Mouse (Mus musculus) urinary bladder, postnatal 36 days (tissue): ENCODE data around the gene Tsacc.
"Not testable (repeated sequence)": the region's sequence is repeated elsewhere in the genome, so short reads cannot be mapped to it uniquely, and the experiment has no call there.

Experiments used
- DNase-seq, 2 experiments: peaks; one replicate each; pipeline ENCODE4 v3.0.0; 2022; ENCODE audit warnings: low spot score in 2 of 2, mixed read lengths in 1 of 2

Gene Tsacc

GRCm38 (mm10) chr3:88284815-88285564 lies 11.8 kb downstream of the Tsacc start:
- DNase-seq = not testable (repeated sequence)

GRCm38 (mm10) chr3:88281141-88281916 lies 15.5 kb downstream of the Tsacc start:
- DNase-seq = not testable (repeated sequence)

DNA sequence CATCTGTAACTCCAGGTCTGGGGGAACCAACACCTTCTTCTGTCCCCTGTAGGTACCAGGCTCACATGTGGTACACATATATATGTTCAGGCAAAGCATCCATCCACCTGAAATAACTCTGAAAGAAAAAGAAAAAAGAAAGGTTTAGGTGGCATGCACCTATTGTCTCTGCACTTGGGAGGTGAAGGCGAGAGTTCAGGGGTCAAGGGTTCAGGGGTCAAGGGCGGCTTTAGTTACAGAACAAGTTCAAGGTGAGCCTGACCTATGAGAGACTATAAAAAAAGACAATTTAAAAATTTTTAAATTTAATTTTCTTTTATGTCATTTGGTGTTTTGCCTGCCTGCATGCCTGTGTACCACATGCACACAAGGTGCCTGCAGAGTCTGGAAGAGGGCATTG lies 16.8 kb downstream of the Tsacc start:
- DNase-seq = no peak

DNA sequence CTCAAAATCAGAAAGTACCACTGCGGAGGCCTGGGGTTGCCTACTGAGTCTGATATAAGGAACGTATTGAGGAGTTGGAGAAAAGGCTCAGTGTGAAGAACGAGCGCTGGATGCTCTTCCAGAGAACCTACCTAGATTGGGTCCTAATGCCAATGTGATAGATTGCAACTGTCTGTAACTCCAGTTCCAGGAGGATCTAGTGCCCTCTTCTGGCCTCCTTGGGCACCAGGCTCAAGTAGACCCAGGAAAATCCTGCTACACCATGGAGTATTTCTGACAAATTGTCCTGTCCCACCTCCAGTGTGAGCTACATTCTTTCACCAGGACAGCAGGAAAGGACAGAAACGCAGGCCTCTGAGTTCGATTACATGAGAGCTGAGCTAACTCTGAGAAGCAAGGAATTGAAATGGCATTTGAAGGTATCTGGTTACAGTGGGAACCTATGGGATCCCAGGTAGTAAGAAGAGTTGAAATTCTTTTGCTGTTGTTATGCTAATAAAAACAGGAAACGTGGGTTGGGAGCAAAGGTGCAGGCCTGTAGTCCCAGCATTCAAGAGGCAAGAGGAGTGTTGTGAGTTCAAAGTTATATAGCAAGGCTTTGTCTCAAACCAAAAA lies 20.2 kb downstream of the Tsacc start:
- DNase-seq = peak in 1 of 2 experiments; percentile 26

GRCm38 (mm10) chr3:88276121-88276520 lies 20.7 kb downstream of the Tsacc start:
- DNase-seq = no peak

GRCm38 (mm10) chr3:88274002-88274401 lies 22.8 kb downstream of the Tsacc start:
- DNase-seq = no peak

DNA sequence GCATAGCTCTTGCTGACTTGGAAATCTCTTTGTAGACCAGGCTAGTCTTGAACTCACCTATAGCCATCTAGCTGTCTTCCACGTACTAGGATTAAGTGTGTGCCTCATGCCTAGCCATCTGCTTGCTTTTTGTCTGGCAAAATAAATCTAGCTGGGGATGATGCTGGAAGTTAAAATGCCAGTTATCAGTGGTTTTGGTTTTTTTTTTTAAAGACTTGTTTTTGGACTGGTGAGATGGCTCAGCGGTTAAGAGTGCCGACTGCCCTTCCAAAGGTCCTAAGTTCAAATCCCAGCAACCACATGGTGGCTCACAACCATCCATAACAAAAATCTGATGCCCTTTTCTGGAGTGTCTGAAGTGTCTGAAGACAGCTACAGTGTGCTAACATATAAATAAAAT lies 24.9 kb downstream of the Tsacc start:
- DNase-seq = no peak

- not testable (repeated sequence) for DNase-seq
These were observed 25.5 kb downstream of the Tsacc start for GRCm38 (mm10) chr3:88271298-88271697.

DNA sequence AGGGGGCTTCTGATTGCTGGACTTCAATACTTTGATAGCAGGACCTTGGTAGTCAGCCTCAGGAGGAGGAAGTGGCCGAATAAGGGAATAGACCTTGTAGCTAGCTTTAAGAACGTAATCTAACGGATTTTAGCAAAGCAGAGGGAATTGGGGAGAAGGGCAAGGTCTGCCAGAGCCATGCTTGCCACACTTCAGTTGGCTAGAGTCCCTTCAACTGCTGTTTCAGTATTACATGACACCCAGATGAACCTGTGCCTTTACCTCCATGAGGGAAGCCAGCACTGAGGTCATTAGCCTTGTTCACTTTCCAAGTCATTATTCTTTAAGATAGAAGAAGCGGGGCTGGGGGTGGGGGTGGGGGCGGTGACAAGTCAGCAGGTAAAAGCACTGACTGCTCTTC lies 27.8 kb downstream of the Tsacc start:
- DNase-seq = no peak

DNA sequence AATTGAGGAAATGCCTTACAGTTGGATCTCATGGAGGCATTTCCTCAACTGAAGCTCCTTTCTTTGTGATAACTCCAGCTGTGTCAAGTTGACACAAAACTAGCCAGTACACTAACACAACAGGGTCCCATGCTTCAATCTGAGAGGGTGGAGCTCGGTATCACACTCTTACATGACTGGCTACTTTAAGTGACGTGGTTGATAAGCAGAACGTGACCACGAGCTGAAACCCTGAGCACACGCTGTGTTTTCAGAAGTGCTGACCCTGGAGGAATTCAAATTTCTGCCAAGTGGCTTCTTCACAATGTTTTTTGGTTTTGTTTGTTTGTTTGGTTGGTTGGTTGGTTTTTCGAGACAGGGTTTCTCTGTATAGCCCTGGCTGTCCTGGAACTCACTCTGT lies 28.8 kb downstream of the Tsacc start:
- DNase-seq = not testable (repeated sequence)

- DNase-seq = peak; percentile 20 to 35
These were observed 34.5 kb downstream of the Tsacc start for GRCm38 (mm10) chr3:88262346-88262745.

DNA sequence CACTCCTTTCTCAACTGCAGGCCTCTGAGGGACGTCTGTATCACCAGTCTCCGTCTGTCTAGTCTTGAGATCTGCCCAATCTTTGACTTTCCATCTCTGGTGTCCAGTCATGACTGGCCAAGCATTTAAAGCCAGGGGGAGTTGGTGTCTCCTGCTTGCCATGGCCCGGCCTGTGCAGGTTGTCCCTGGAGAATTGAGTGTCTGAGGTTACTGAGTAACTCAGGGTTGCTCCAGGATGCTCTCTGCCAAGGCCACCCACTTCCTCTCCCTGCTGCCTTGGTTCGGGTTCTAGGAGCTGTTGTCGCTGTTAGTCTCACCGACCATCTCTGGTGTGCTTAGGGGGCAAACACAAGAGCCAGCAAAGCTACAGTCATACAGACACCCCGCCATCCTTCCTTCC lies 40.4 kb downstream of the Tsacc start:
- no peak for DNase-seq

DNA sequence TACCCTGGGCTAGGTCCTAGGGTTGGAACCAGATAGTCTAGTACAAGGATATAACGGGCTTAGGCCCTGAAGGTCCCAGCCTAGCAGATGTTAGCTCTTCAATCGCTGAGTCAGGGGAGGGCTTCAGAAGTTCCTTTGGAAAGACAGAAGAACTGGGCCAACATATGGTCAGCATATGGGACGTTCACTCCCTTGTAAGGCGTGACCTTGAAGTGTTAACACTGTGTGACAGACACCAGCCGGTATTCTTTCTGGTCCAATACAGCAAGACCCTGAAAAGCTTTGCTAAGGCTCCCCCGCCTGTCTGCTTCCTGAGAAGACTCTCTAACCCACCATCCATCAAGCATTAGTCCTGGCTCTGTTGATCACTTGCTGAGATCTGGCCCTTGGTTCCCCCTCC lies 40.8 kb downstream of the Tsacc start:
- DNase-seq = no peak

DNA sequence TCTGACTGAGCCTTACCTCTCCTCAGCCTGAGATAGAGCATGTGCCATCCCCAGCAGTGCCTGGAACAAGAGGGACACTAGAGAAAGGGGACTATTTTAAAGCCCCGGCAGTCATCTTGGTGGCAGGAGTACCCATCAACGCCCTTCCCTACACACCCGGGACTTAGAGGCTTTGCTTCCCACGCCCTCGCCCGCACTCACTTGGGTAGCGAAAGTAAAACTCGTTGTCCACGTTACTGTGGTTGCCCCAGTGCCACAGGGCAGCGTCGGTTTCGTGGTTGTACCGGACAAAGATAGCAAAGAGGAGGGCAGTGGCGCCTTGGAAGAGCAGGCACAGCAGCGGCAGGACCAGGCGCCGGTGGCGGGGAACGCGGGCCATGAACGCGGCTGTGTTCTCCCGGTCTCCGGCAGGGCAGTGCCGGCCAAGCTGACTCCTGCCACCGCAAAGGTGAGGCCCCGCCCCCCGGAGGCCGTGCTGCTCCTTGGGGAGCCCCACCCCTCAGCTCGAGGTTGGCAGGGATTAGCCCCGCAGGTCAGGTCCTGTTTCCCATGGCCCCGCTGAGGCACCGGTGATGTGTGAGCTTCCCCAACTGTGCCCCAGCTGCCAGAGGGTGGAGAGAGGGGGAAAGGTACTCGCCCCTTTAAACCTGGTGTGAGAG lies 42.4 kb downstream of the Tsacc start, which contains the start of gene Rhbg:
Gene Rhbg, minus strand, starts transcription at position 442 of the 659 bp plus-strand sequence.
- DNase-seq = peak; percentile 68 to 73

- no peak for DNase-seq
These were observed 44.1 kb downstream of the Tsacc start for GRCm38 (mm10) chr3:88252739-88253138.

GRCm38 (mm10) chr3:88248406-88248805 lies 48.4 kb downstream of the Tsacc start:
- DNase-seq = no peak

GRCm38 (mm10) chr3:88247666-88248065 lies 49.1 kb downstream of the Tsacc start:
- DNase-seq = no peak

DNA sequence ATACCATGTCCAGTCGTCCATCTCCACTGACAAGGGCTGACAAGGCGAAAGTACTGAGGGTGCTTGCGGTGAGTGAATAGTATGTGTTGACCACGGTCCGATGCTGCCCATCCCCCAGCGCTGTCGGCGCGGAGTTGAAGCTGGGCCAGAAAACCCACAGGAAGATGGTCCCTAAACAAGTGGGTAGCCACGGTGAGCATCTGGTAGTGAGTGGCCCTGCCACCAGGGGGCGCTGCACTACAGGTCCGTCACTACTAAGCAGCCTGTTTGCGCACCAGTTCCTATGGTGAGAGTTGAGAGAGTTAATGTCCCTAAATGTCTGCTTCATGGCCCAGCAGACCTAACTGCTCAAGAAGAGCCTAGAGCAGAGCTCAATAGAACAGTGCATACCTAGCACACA lies 51.0 kb downstream of the Tsacc start:
- DNase-seq = peak; percentile 53 to 62

- DNase-seq = peak in 1 of 2 experiments; percentile 23
These were observed 52.7 kb downstream of the Tsacc start for GRCm38 (mm10) chr3:88244071-88244470.

- peak; percentile 46 to 69 for DNase-seq
These were observed 54.3 kb downstream of the Tsacc start for GRCm38 (mm10) chr3:88242531-88242930.

DNA sequence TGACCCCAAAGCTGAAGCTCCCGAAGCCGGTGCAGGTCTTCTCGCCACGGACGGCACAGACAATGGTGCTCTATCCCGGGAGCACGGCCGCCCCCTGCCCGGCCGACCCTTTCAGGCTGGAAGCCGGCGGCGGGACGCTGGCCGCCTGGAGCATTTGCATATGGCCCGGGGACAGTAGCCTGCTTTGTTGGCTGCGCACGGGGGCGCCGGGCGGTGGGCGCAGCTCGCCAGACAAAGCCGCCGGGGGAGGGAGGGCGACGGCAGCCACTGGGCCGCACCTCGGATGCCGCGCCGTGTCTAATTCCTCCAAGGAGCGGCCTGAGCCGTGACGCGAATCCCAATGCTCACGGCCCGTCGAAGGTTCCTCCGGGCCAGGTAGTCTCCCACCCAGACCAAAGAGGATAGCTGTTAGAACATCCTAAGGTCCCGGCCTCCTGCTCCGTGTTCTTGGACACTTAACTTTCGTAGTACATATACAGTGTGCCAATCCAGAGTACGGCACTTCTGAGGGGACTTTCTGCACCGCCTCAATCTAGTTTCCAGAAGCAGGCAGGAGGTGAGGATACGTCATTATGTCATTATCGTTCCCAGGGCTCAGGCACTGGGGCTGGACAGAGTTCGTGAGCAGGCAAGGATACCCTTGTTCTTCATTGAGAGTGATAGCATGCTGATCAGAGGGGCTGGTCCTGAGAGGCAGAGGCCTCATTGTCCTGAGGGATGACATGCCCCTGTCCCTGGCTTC lies 55.6 kb downstream of the Tsacc start:
- no peak for DNase-seq
